Mouse (Mus musculus): Measurements from ENCODE around the gene Arih2. TPM values are rescaled to one million over a fixed set of nuclear protein-coding genes. Genes with fewer than 3 reads are reported as not detected.

Gene Arih2
- polyA plus RNA-seq, 1 experiment from 2014 or later: 59.2 TPM

GRCm38 (mm10) chr9:108596998-108597764 lies 52.0 kb downstream of the Arih2 start, which contains the start of gene P4htm:
TSS of gene P4htm (minus strand) at chr9:108597667.
- Histone ChIP-seq H3K27me3 (ENCODE audit: low read depth, poor library complexity, severe bottlenecking) (peaks cover 13% of the 10 kb centered on the region), H3K4me1 (peaks cover 15% of the 10 kb centered on the region), H3K36me3 (peaks cover 6% of the 10 kb centered on the region; the same call in 1 of the 2 replicates), H3K9me3 (replicated peaks) (no peaks in the 10 kb centered on the region), H3K4me3 (peak within 1 kb of the TSS; percentile 84), H3K27ac (peak within 1 kb of the TSS; percentile 82)
- peak; percentile 76 for DNase-seq (ENCODE audit: low spot score)
- WGBS: 2% methylated on average over 69 of the region's 69 CpGs

GRCm38 (mm10) chr9:108594354-108594753 lies 54.8 kb downstream of the Arih2 start:
- Histone ChIP-seq H3K27ac (no peak overlapping the region), H3K36me3 (no peaks in the 10 kb centered on the region), H3K27me3 (ENCODE audit: low read depth, poor library complexity, severe bottlenecking) (peaks cover 13% of the 10 kb centered on the region), H3K9me3 (replicated peaks) (no peaks in the 10 kb centered on the region), H3K4me3 (no peak overlapping the region), H3K4me1 (peaks cover 21% of the 10 kb centered on the region)
- WGBS: 88% methylated on average over 3 of the region's 3 CpGs
- no peak for DNase-seq (ENCODE audit: low spot score)

GRCm38 (mm10) chr9:108591462-108591861 lies 57.7 kb downstream of the Arih2 start:
- no peaks in the 10 kb centered on the region for H3K9me3 ChIP-seq (replicated peaks)
- H3K4me1 ChIP-seq: peaks cover 35% of the 10 kb centered on the region
- WGBS: 94% methylated on average over 4 of the region's 4 CpGs
- H3K4me3 ChIP-seq: no peak overlapping the region
- no peak overlapping the region for H3K27ac ChIP-seq
- no peaks in the 10 kb centered on the region for H3K36me3 ChIP-seq
- peaks cover 6% of the 10 kb centered on the region; the same call in 1 of the 2 replicates for H3K27me3 ChIP-seq (ENCODE audit: low read depth, poor library complexity, severe bottlenecking)
- DNase-seq (ENCODE audit: low spot score): no peak

GRCm38 (mm10) chr9:108589229-108589628 lies 60.0 kb downstream of the Arih2 start:
- no peak for DNase-seq (ENCODE audit: low spot score)

GRCm38 (mm10) chr9:108587571-108588180 lies 61.5 kb downstream of the Arih2 start:
- Histone ChIP-seq H3K36me3 (no peaks in the 10 kb centered on the region), H3K9me3 (replicated peaks) (no peaks in the 10 kb centered on the region), H3K4me1 (peaks cover 36% of the 10 kb centered on the region), H3K27me3 (ENCODE audit: low read depth, poor library complexity, severe bottlenecking) (no peaks in the 10 kb centered on the region), H3K4me3 (peak overlapping the region; percentile 37), H3K27ac (peak overlapping the region; percentile 85)
- WGBS: 2% methylated on average over 14 of the region's 14 CpGs
- DNase-seq (ENCODE audit: low spot score): peak; percentile 84

More at GRCm38 (mm10) chr9:108589229-108589628, 60.0 kb downstream of the Arih2 start:
- H3K36me3 ChIP-seq: no peaks in the 10 kb centered on the region
- peak overlapping the region; percentile 50; the same call in 1 of the 2 replicates for H3K27ac ChIP-seq
- H3K4me1 ChIP-seq: peaks cover 36% of the 10 kb centered on the region
- no peaks in the 10 kb centered on the region for H3K27me3 ChIP-seq (ENCODE audit: low read depth, poor library complexity, severe bottlenecking)
- no peak overlapping the region for H3K4me3 ChIP-seq
- H3K9me3 ChIP-seq (replicated peaks): no peaks in the 10 kb centered on the region
- WGBS: 79% methylated on average over 5 of the region's 5 CpGs

GRCm38 (mm10) chr9:108579344-108579690 lies 69.9 kb downstream of the Arih2 start:
- H3K4me1 ChIP-seq: peaks cover 48% of the 10 kb centered on the region
- WGBS: 74% methylated on average over 5 of the region's 5 CpGs
- H3K27me3 ChIP-seq (ENCODE audit: low read depth, poor library complexity, severe bottlenecking): no peaks in the 10 kb centered on the region
- DNase-seq (ENCODE audit: low spot score): no peak
- peak overlapping the region; percentile 99 for H3K27ac ChIP-seq
- H3K36me3 ChIP-seq: peaks cover 30% of the 10 kb centered on the region
- peak overlapping the region; percentile 88 for H3K4me3 ChIP-seq
- no peaks in the 10 kb centered on the region for H3K9me3 ChIP-seq (replicated peaks)

- peak within 1 kb of the TSS; percentile 88 for H3K4me3 ChIP-seq
- peak within 1 kb of the TSS; percentile 99 for H3K27ac ChIP-seq
- peaks cover 36% of the 10 kb centered on the region for H3K36me3 ChIP-seq
- H3K27me3 ChIP-seq (ENCODE audit: low read depth, poor library complexity, severe bottlenecking): no peaks in the 10 kb centered on the region
- DNase-seq (ENCODE audit: low spot score): peak; percentile 95
- H3K4me1 ChIP-seq: peaks cover 54% of the 10 kb centered on the region
- 7% methylated on average over 51 of the region's 51 CpGs for WGBS
- no peaks in the 10 kb centered on the region for H3K9me3 ChIP-seq (replicated peaks)
Observed at GRCm38 (mm10) chr9:108578545-108579343, 70.4 kb downstream of the Arih2 start, which contains the start of gene Wdr6. TSS of gene Wdr6 (minus strand) at chr9:108578739.

- Histone ChIP-seq H3K27me3 (ENCODE audit: low read depth, poor library complexity, severe bottlenecking) (no peaks in the 10 kb centered on the region), H3K9me3 (replicated peaks) (no peaks in the 10 kb centered on the region), H3K4me1 (peaks cover 61% of the 10 kb centered on the region), H3K27ac (peak overlapping the region; percentile 99), H3K36me3 (peaks cover 43% of the 10 kb centered on the region), H3K4me3 (peak overlapping the region; percentile 88)
- DNase-seq (ENCODE audit: low spot score): no peak
- WGBS: under 1% methylated on average over 24 of the region's 24 CpGs
Observed at GRCm38 (mm10) chr9:108577934-108578544, 71.1 kb downstream of the Arih2 start.

GRCm38 (mm10) chr9:108577025-108577424 lies 72.2 kb downstream of the Arih2 start:
- H3K4me3 ChIP-seq: peak overlapping the region; percentile 88
- no peak overlapping the region for H3K27ac ChIP-seq
- no peaks in the 10 kb centered on the region for H3K27me3 ChIP-seq (ENCODE audit: low read depth, poor library complexity, severe bottlenecking)
- WGBS: 70% methylated on average over 6 of the region's 6 CpGs
- peaks cover 53% of the 10 kb centered on the region for H3K36me3 ChIP-seq
- no peaks in the 10 kb centered on the region for H3K9me3 ChIP-seq (replicated peaks)
- H3K4me1 ChIP-seq: peaks cover 61% of the 10 kb centered on the region
- DNase-seq (ENCODE audit: low spot score): no peak

GRCm38 (mm10) chr9:108575321-108576297 lies 73.6 kb downstream of the Arih2 start:
- peaks cover 67% of the 10 kb centered on the region for H3K36me3 ChIP-seq
- DNase-seq (ENCODE audit: low spot score): no peak
- H3K9me3 ChIP-seq (replicated peaks): no peaks in the 10 kb centered on the region
- H3K4me1 ChIP-seq: peaks cover 65% of the 10 kb centered on the region
- H3K27ac ChIP-seq: no peak overlapping the region
- H3K4me3 ChIP-seq: peak overlapping the region; percentile 88
- WGBS: 85% methylated on average over 37 of the region's 37 CpGs
- H3K27me3 ChIP-seq (ENCODE audit: low read depth, poor library complexity, severe bottlenecking): no peaks in the 10 kb centered on the region

- no peak overlapping the region for H3K27ac ChIP-seq
- peak overlapping the region; percentile 16; the same call in 1 of the 2 replicates for H3K4me3 ChIP-seq
- H3K27me3 ChIP-seq (ENCODE audit: low read depth, poor library complexity, severe bottlenecking): no peaks in the 10 kb centered on the region
- 94% methylated on average over 12 of the region's 12 CpGs for WGBS
- peaks cover 71% of the 10 kb centered on the region for H3K4me1 ChIP-seq
- peaks cover 69% of the 10 kb centered on the region for H3K36me3 ChIP-seq
- H3K9me3 ChIP-seq (replicated peaks): no peaks in the 10 kb centered on the region
- no peak for DNase-seq (ENCODE audit: low spot score)
Observed at GRCm38 (mm10) chr9:108574921-108575320, 74.3 kb downstream of the Arih2 start.

All from limb, embryonic 10.5 days (tissue).